Mouse (Mus musculus) kidney, adult 2 months (tissue): ENCODE measurements around the gene Npat.
A peak's percentile ranks its signal among the peaks of the same experiment; 100 is the strongest.

Experiments
- CTCF ChIP-seq: fragments of 200-500 bp; conservative IDR thresholded peaks from 2 replicates; pipeline ENCODE4 v1.5.1; 2011; ENCODE audit warnings: low read depth, mild to moderate bottlenecking, control low read depth, low read length, moderate library complexity, mixed read lengths; ENCODE audit not compliant: insufficient read depth, insufficient read length
- POLR2A ChIP-seq: fragments of 200-500 bp; IDR thresholded peaks from one replicate; pipeline ENCODE4 v1.6.1; 2011; ENCODE audit warnings: low read depth, low read length, control low read depth

GRCm38 (mm10) chr9:53609968-53610781 lies 73.3 kb downstream of the Npat start, which contains the start of gene Acat1:
- TF ChIP-seq CTCF (no peak), POLR2A (peak; percentile 79)
